Mouse (Mus musculus) ovary, postnatal 10 days (tissue): ENCODE data around the gene Gfra1.

Experiments
- DNase-seq: peaks from one replicate; pipeline ENCODE4 v3.0.0; 2022; ENCODE audit warnings: low spot score

Gfra1 gene

DNA sequence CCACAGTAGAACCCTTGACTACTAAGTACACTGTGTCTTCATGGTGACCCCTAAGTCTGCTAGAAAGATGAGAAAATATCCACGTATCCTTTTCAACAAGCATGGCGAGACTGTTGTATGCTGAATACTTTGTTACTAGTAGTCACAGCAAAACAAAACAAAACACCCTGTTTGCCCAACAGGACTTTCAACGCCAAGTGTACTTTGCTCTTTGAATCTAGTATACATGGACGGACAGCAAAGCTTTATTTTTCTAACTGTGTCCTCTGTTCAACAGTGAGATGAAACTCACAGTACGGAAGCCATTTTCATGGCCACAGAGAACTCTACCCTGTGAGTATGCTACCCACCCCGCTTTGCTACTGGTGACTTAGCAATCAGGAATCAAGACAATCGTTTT, 62.6 kb downstream of the Gfra1 start:
- no peak for DNase-seq

GRCm38 (mm10) chr19:58391796-58392195, 63.9 kb downstream of the Gfra1 start:
- DNase-seq: no peak

GRCm38 (mm10) chr19:58389466-58389865, 66.2 kb downstream of the Gfra1 start:
- no peak for DNase-seq

- DNase-seq: no peak
Measured at GRCm38 (mm10) chr19:58388851-58389447, 66.8 kb downstream of the Gfra1 start.

- no peak for DNase-seq
Measured at GRCm38 (mm10) chr19:58383273-58383672, 72.4 kb downstream of the Gfra1 start.

GRCm38 (mm10) chr19:58382535-58382934, 73.2 kb downstream of the Gfra1 start:
- DNase-seq: no peak

- no peak for DNase-seq
Measured at GRCm38 (mm10) chr19:58377969-58378368, 77.7 kb downstream of the Gfra1 start.

- no peak for DNase-seq
Measured at GRCm38 (mm10) chr19:58376675-58377102, 79.0 kb downstream of the Gfra1 start.

GRCm38 (mm10) chr19:58374648-58375047, 81.1 kb downstream of the Gfra1 start:
- no peak for DNase-seq

GRCm38 (mm10) chr19:58374155-58374554, 81.6 kb downstream of the Gfra1 start:
- DNase-seq: no peak

DNA sequence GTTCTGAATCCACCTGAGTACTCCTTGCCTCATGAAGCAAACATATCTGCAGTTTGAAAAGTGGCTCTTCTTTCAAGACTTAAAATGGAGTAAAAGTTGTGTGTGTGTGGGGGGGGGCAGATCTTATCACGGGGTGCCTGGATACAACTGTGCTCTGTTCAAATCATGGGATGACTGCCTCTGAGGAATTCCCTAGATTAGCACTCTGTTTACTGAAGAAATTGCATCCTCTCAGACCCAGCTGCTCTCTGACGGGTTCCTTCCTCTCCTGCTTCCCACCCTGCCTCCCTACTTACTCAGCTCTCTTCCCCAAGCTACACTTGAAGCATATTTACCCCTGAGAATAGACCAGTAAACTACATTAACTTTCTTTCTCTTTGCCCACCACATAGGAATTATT, 87.2 kb downstream of the Gfra1 start:
- DNase-seq: no peak

GRCm38 (mm10) chr19:58364688-58365087, 91.0 kb downstream of the Gfra1 start:
- no peak for DNase-seq

DNA sequence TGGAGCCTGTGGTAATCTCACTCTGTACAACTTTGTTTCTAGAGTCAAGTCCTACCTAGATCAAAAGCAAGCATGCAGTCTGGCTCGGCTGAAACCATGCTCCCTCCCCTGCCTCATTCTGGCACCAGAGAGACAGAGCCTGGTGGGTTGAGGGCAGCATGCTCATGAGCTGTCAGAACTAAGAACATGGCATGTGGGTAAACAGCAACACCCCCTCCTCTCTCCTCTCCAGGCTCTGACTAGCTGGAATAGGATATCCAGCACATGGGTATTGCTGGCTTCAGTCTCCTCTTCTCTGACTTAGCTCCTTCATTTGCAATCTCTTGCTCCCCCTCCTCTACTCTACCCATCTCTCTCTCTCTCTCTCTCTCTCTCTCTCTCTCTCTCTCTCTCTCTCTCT, 94.7 kb downstream of the Gfra1 start:
- DNase-seq: no peak

DNA sequence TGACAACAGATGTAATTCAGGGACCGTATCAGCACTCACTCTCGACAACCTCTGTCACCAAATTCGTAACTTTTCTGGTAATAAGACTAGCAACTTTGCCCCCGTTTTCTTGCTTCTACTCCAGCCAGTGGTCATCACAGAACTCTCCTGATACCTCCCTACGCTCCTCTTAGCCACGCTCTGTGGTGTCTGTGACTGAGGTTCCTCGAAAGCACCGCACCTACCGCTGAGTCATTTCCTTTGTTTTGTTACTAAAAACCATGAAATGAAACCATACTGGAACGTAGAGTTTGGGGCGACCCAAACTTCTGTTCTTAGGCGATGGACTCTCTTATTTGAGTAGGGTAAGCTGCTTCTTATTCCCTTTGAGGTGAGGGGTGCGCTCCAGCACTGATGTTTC, 97.6 kb downstream of the Gfra1 start:
- no peak for DNase-seq

- no peak for DNase-seq
Measured at GRCm38 (mm10) chr19:58353953-58354352, 101.8 kb downstream of the Gfra1 start.

- no peak for DNase-seq
Measured at GRCm38 (mm10) chr19:58353260-58353870, 102.3 kb downstream of the Gfra1 start.

- no peak for DNase-seq
Measured at GRCm38 (mm10) chr19:58349890-58350408, 105.8 kb downstream of the Gfra1 start.

- no peak for DNase-seq
Measured at GRCm38 (mm10) chr19:58345137-58345536, 110.6 kb downstream of the Gfra1 start.

- DNase-seq: no peak
Measured at GRCm38 (mm10) chr19:58341351-58341750, 114.4 kb downstream of the Gfra1 start.

GRCm38 (mm10) chr19:58340221-58340620, 115.5 kb downstream of the Gfra1 start:
- DNase-seq: no peak

- DNase-seq: no peak
Measured at GRCm38 (mm10) chr19:58336802-58337201, 118.9 kb downstream of the Gfra1 start.

GRCm38 (mm10) chr19:58335585-58336530, 119.9 kb downstream of the Gfra1 start:
- DNase-seq: no peak

DNA sequence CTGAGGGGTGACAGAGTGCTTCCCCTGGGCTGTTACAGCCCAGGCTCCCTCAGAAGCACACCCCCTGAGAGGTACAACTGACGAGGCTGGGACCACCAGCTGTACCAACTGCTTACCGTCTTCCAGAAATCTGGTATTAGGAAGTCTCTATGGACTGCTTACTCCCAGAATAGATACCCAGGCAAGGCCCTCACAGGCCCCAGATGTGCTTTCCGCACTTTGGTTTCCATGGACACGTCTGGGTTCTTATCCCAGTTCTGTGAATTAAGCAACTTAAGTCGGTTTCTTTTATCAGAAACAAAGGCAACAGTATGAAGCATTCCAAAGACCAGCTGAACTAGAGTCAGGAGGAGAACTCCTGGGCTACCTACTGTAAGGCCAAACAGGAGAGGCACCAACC, 126.4 kb downstream of the Gfra1 start:
- DNase-seq: no peak
